Mouse (Mus musculus): ENCODE results near the gene Ccdc103. TPM values are rescaled to one million over a fixed set of nuclear protein-coding genes. Genes with fewer than 3 reads are reported as not detected.

The Ccdc103 gene
- polyA plus RNA-seq, 1 experiment from 2014 or later = 2.1 TPM

DNA sequence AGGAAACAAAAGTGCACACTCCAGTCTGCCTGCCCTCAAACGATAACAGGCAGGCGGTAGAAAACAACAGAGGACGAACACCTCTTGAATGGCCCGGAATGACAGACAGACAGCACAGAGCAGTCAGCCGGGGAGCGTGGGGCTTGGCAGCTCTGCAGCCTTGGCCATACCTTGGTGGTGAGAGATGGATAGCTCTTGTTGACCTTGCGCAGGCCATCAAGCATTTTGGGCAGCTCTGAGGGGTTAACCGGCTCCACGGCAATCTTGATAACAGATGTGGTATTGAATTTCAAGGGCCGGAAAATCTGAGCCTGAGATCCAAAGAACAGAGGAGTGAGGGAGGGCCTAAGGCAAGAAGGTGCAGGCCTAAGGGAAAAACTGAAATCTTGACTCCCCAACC, 35.1 kb upstream of the Ccdc103 start:
- Histone ChIP-seq H3K27ac (replicated peaks; ENCODE audit: low read depth, low read length) (no peak overlapping the region), H3K9ac (replicated peaks; ENCODE audit: low read length) (no peak overlapping the region), H3K4me1 (ENCODE audit: control insufficient read depth, insufficient read depth, low read length) (no peaks in the 10 kb centered on the region), H3K9me3 (ENCODE audit: control insufficient read depth, low read length) (no peaks in the 10 kb centered on the region), H3K36me3 (ENCODE audit: control insufficient read depth, insufficient read depth, low read length) (peaks cover 98% of the 10 kb centered on the region), H3K4me3 (replicated peaks; ENCODE audit: low read depth, low read length) (no peak overlapping the region), H3K4me2 (ENCODE audit: low read length) (no peak overlapping the region), H3K27me3 (ENCODE audit: control insufficient read depth, insufficient read depth, low read length) (no peaks in the 10 kb centered on the region)
- no peak for DNase-seq
- 92% methylated on average over 10 of the region's 10 CpGs for WGBS
- ATAC-seq (ENCODE audit: low FRiP score, low TSS enrichment) = no peak

DNA sequence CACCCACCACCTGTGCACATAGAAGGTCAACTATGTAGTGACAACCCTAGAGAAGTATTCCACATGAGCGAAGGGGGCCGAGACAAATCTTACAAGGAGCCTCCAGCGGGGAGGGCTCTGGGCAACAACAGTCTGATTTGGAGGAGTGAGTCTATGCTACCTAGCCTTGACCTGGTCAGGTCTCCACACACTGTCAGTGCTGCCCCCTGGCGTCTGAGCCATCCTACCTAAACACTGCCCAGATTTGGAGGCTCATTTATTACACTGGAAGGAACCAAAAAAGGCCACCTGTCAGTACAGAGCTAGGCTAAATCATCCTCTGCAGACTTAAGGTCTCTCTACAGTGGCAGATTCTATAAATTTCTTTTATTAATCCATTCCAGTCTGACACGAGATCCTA, 29.1 kb upstream of the Ccdc103 start:
- H3K4me3 ChIP-seq (replicated peaks; ENCODE audit: low read depth, low read length) = no peak overlapping the region
- H3K9me3 ChIP-seq (ENCODE audit: control insufficient read depth, low read length) = no peaks in the 10 kb centered on the region
- H3K27ac ChIP-seq (replicated peaks; ENCODE audit: low read depth, low read length) = no peak overlapping the region
- H3K4me1 ChIP-seq (ENCODE audit: control insufficient read depth, insufficient read depth, low read length) = no peaks in the 10 kb centered on the region
- H3K36me3 ChIP-seq (ENCODE audit: control insufficient read depth, insufficient read depth, low read length) = peaks cover 91% of the 10 kb centered on the region
- no peaks in the 10 kb centered on the region for H3K27me3 ChIP-seq (ENCODE audit: control insufficient read depth, insufficient read depth, low read length)
- no peak for ATAC-seq (ENCODE audit: low FRiP score, low TSS enrichment)
- peak; percentile 75 for DNase-seq
- 75% methylated on average over 5 of the region's 5 CpGs for WGBS
- no peak overlapping the region for H3K9ac ChIP-seq (replicated peaks; ENCODE audit: low read length)
- no peak overlapping the region for H3K4me2 ChIP-seq (ENCODE audit: low read length)

DNA sequence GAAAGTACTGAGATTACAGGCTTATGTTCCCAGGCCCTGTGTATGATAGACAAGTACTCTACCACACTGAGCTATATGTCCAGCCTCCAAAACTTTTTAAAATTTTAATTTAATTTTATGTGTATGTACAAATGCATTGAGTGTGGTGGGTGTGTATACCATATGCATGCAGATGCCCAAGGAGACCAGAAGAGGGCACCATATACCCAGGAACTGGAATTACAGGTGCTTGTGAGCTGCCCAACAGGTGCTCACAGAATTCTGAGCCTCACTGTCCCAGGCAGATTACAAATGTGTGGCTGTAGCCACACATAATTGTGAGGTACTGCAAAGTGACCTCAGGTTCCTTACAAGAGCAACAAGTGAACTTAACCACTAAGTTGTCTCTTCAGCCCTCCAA, 27.2 kb upstream of the Ccdc103 start:
- no peak overlapping the region for H3K27ac ChIP-seq (replicated peaks; ENCODE audit: low read depth, low read length)
- no peaks in the 10 kb centered on the region for H3K9me3 ChIP-seq (ENCODE audit: control insufficient read depth, low read length)
- H3K4me1 ChIP-seq (ENCODE audit: control insufficient read depth, insufficient read depth, low read length) = no peaks in the 10 kb centered on the region
- no peak overlapping the region for H3K9ac ChIP-seq (replicated peaks; ENCODE audit: low read length)
- no peak for ATAC-seq (ENCODE audit: low FRiP score, low TSS enrichment)
- H3K4me3 ChIP-seq (replicated peaks; ENCODE audit: low read depth, low read length) = no peak overlapping the region
- peaks cover 89% of the 10 kb centered on the region for H3K36me3 ChIP-seq (ENCODE audit: control insufficient read depth, insufficient read depth, low read length)
- H3K27me3 ChIP-seq (ENCODE audit: control insufficient read depth, insufficient read depth, low read length) = no peaks in the 10 kb centered on the region
- DNase-seq = peak; percentile 17
- H3K4me2 ChIP-seq (ENCODE audit: low read length) = no peak overlapping the region

DNA sequence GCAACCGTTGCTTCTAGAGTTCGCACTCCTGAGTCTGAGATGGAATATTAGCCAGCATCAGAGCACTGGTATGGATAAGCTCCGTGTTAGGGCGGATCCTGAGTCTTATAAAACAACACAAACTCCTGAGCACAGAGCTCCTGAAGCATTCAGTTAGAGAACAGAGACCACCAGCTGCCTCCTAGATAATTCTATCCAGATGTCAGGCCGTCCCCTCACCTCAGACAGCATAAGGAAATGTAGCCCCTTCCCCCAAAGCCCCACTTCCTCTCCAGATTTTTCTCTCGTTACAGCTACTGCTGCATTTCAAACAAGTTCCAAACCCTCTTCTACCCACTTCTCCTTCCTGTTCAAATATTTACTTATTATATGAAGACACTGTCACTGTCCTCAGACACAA, 25.1 kb upstream of the Ccdc103 start:
- 94% methylated on average over 6 of the region's 6 CpGs for WGBS

DNA sequence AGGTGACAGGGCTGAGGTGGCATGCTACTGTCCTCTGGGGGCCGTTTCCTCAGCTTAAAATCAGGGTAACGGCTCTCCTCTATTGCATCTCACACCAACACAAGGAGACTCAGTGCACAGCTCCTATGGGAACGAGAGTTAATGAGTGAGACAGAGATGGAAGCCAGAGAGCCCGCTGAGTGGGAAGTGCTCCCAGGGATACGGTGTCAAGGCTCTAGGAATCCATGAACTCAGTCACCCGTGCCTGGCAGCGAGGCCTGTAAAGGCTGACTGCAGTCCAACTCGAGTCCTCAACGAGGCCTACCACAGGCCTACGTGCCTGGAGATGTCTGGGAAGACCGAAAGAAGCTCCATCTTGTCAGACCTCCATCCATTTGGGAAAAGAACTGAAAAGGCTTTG, 22.1 kb upstream of the Ccdc103 start:
- DNase-seq (no peak), ATAC-seq (ENCODE audit: low FRiP score, low TSS enrichment) (no peak)
- H3K36me3 ChIP-seq (ENCODE audit: control insufficient read depth, insufficient read depth, low read length) = peaks cover 92% of the 10 kb centered on the region
- no peak overlapping the region for H3K27ac ChIP-seq (replicated peaks; ENCODE audit: low read depth, low read length)
- no peak overlapping the region for H3K4me2 ChIP-seq (ENCODE audit: low read length)
- 81% methylated on average over 11 of the region's 11 CpGs for WGBS
- H3K27me3 ChIP-seq (ENCODE audit: control insufficient read depth, insufficient read depth, low read length) = no peaks in the 10 kb centered on the region
- H3K4me3 ChIP-seq (replicated peaks; ENCODE audit: low read depth, low read length) = no peak overlapping the region
- H3K4me1 ChIP-seq (ENCODE audit: control insufficient read depth, insufficient read depth, low read length) = no peaks in the 10 kb centered on the region
- no peak overlapping the region for H3K9ac ChIP-seq (replicated peaks; ENCODE audit: low read length)
- H3K9me3 ChIP-seq (ENCODE audit: control insufficient read depth, low read length) = no peaks in the 10 kb centered on the region

More for the DNA sequence above, 25.1 kb upstream of the Ccdc103 start:
- no peak overlapping the region for H3K4me2 ChIP-seq (ENCODE audit: low read length)
- ATAC-seq (ENCODE audit: low FRiP score, low TSS enrichment) (no peak), DNase-seq (no peak)
- H3K4me3 ChIP-seq (replicated peaks; ENCODE audit: low read depth, low read length) = no peak overlapping the region
- no peak overlapping the region for H3K27ac ChIP-seq (replicated peaks; ENCODE audit: low read depth, low read length)
- H3K9me3 ChIP-seq (ENCODE audit: control insufficient read depth, low read length) = no peaks in the 10 kb centered on the region
- no peak overlapping the region for H3K9ac ChIP-seq (replicated peaks; ENCODE audit: low read length)
- H3K27me3 ChIP-seq (ENCODE audit: control insufficient read depth, insufficient read depth, low read length) = no peaks in the 10 kb centered on the region
- H3K4me1 ChIP-seq (ENCODE audit: control insufficient read depth, insufficient read depth, low read length) = no peaks in the 10 kb centered on the region
- peaks cover 90% of the 10 kb centered on the region for H3K36me3 ChIP-seq (ENCODE audit: control insufficient read depth, insufficient read depth, low read length)

GRCm38 (mm10) chr11:102859933-102860332, 21.1 kb upstream of the Ccdc103 start:
- H3K4me1 ChIP-seq (ENCODE audit: control insufficient read depth, insufficient read depth, low read length) = no peaks in the 10 kb centered on the region
- H3K27ac ChIP-seq (replicated peaks; ENCODE audit: low read depth, low read length) = no peak overlapping the region
- H3K9ac ChIP-seq (replicated peaks; ENCODE audit: low read length) = no peak overlapping the region
- 94% methylated on average over 8 of the region's 8 CpGs for WGBS
- peaks cover 89% of the 10 kb centered on the region for H3K36me3 ChIP-seq (ENCODE audit: control insufficient read depth, insufficient read depth, low read length)
- H3K27me3 ChIP-seq (ENCODE audit: control insufficient read depth, insufficient read depth, low read length) = no peaks in the 10 kb centered on the region
- no peak for ATAC-seq (ENCODE audit: low FRiP score, low TSS enrichment)
- no peaks in the 10 kb centered on the region for H3K9me3 ChIP-seq (ENCODE audit: control insufficient read depth, low read length)
- H3K4me3 ChIP-seq (replicated peaks; ENCODE audit: low read depth, low read length) = no peak overlapping the region
- DNase-seq = no peak
- no peak overlapping the region for H3K4me2 ChIP-seq (ENCODE audit: low read length)

- H3K4me1 ChIP-seq (ENCODE audit: control insufficient read depth, insufficient read depth, low read length) = no peaks in the 10 kb centered on the region
- H3K9me3 ChIP-seq (ENCODE audit: control insufficient read depth, low read length) = no peaks in the 10 kb centered on the region
- 38% methylated on average over 4 of the region's 4 CpGs for WGBS
- DNase-seq = peak; percentile 95
- H3K9ac ChIP-seq (replicated peaks; ENCODE audit: low read length) = no peak overlapping the region
- no peaks in the 10 kb centered on the region for H3K27me3 ChIP-seq (ENCODE audit: control insufficient read depth, insufficient read depth, low read length)
- no peak overlapping the region for H3K4me3 ChIP-seq (replicated peaks; ENCODE audit: low read depth, low read length)
- H3K36me3 ChIP-seq (ENCODE audit: control insufficient read depth, insufficient read depth, low read length) = peaks cover 91% of the 10 kb centered on the region
- no peak overlapping the region for H3K4me2 ChIP-seq (ENCODE audit: low read length)
- no peak overlapping the region for H3K27ac ChIP-seq (replicated peaks; ENCODE audit: low read depth, low read length)
- no peak for ATAC-seq (ENCODE audit: low FRiP score, low TSS enrichment)
Measured at GRCm38 (mm10) chr11:102864272-102864671, 16.7 kb upstream of the Ccdc103 start.

DNA sequence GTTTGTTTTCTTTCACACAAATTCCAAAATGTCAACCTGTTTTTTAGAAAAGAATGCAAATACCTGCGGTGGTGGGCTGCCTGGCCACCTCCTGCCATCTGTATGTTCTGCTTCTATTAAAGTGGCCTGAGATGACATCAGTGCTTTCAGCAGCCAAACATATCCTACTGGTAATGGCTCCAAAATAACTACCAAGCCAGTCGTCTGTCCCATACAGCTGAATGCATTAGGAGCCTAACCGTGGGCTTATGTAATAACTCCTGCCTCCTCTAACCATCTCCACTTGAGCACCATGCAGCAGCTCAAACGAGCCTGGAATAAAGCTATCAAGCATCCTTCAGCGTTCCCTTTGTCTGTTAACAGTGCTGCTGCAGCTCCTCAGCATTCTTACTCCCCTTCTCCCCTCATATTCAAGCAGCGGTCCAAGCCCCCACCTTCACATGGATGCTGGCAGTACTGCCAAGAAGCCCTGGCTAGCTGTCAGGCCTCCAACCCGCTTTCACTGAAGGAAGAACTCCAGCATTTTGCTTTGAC, 6.1 kb upstream of the Ccdc103 start:
- WGBS = 89% methylated on average over 7 of the region's 7 CpGs
- Histone ChIP-seq H3K9me3 (ENCODE audit: control insufficient read depth, low read length) (no peaks in the 10 kb centered on the region), H3K4me1 (ENCODE audit: control insufficient read depth, insufficient read depth, low read length) (peaks cover 6% of the 10 kb centered on the region), H3K4me3 (replicated peaks; ENCODE audit: low read depth, low read length) (no peak overlapping the region), H3K27me3 (ENCODE audit: control insufficient read depth, insufficient read depth, low read length) (no peaks in the 10 kb centered on the region), H3K27ac (replicated peaks; ENCODE audit: low read depth, low read length) (no peak overlapping the region), H3K4me2 (ENCODE audit: low read length) (no peak overlapping the region), H3K36me3 (ENCODE audit: control insufficient read depth, insufficient read depth, low read length) (peaks cover 63% of the 10 kb centered on the region), H3K9ac (replicated peaks; ENCODE audit: low read length) (no peak overlapping the region)
- no peak for ATAC-seq (ENCODE audit: low FRiP score, low TSS enrichment)
- DNase-seq = no peak

GRCm38 (mm10) chr11:102879558-102879957, 1.4 kb upstream of the Ccdc103 start:
- Histone ChIP-seq H3K4me1 (ENCODE audit: control insufficient read depth, insufficient read depth, low read length) (peaks cover 16% of the 10 kb centered on the region), H3K27me3 (ENCODE audit: control insufficient read depth, insufficient read depth, low read length) (no peaks in the 10 kb centered on the region), H3K9ac (replicated peaks; ENCODE audit: low read length) (no peak overlapping the region), H3K4me3 (replicated peaks; ENCODE audit: low read depth, low read length) (no peak overlapping the region), H3K36me3 (ENCODE audit: control insufficient read depth, insufficient read depth, low read length) (peaks cover 33% of the 10 kb centered on the region), H3K9me3 (ENCODE audit: control insufficient read depth, low read length) (no peaks in the 10 kb centered on the region), H3K27ac (replicated peaks; ENCODE audit: low read depth, low read length) (no peak overlapping the region), H3K4me2 (ENCODE audit: low read length) (peak overlapping the region; percentile 74; the same call in 1 of the 2 replicates)
- WGBS = 60% methylated on average over 2 of the region's 2 CpGs
- ATAC-seq (ENCODE audit: low FRiP score, low TSS enrichment) (no peak), DNase-seq (no peak)
